Mouse (Mus musculus) spleen, adult 2 months (tissue): Measurements from ENCODE around the gene Erf.

ENCODE experiments used
- CTCF ChIP-seq: fragments of 200-500 bp; IDR thresholded peaks from 2 replicates; pipeline ENCODE4 v1.5.1; 2011; ENCODE audit warnings: mild to moderate bottlenecking, inconsistent platforms; ENCODE audit not compliant: insufficient read depth, insufficient read length, insufficient replicate concordance; ENCODE audit errors: extremely low read depth
- POLR2A ChIP-seq: fragments of 200-500 bp; IDR thresholded peaks from 2 replicates; pipeline ENCODE4 v1.6.1; 2011; ENCODE audit warnings: low read depth, low read length, inconsistent platforms

GRCm38 (mm10) chr7:25250141-25250972, at the start of gene Erf:
- TF ChIP-seq CTCF, result no peak
- peak; percentile 52 for TF ChIP-seq POLR2A
